Mouse (Mus musculus) forebrain, postnatal 0 days (tissue): ENCODE data around the gene Ddx19a. TPM values are rescaled to one million over a fixed set of nuclear protein-coding genes. Genes with fewer than 3 reads are reported as not detected.

Experiments
- ATAC-seq: fragments of 200-750 bp; cut with Nextera tagmentation; 2 replicates; pipeline ENCODE4 v1.8.0; 2017; ENCODE audit warnings: mild to moderate bottlenecking, moderate library complexity
- DNase-seq: peaks from one replicate; pipeline ENCODE4 v3.0.0-alpha.2; 2015
- H3K27ac ChIP-seq: fragments of 300-500 bp; sonication (generic); 2 replicates; pipeline ENCODE4 v1.5.1; 2014; ENCODE audit warnings: low read depth, mild to moderate bottlenecking, antibody characterized with exemption, low read length, moderate library complexity, mixed read lengths
- H3K27me3 ChIP-seq: fragments of 300-500 bp; sonication (generic); 2 replicates; pipeline ENCODE4 v1.6.1; 2014; ENCODE audit warnings: mild to moderate bottlenecking, low read length, mixed read lengths; ENCODE audit not compliant: insufficient read depth
- H3K36me3 ChIP-seq: fragments of 300-500 bp; sonication (generic); 2 replicates; pipeline ENCODE4 v1.6.1; 2014; ENCODE audit warnings: mild to moderate bottlenecking, moderate library complexity; ENCODE audit not compliant: insufficient read depth
- H3K4me1 ChIP-seq: fragments of 300-500 bp; sonication (generic); 2 replicates; pipeline ENCODE4 v1.6.1; 2014; ENCODE audit warnings: antibody characterized with exemption; ENCODE audit not compliant: insufficient read depth
- H3K4me2 ChIP-seq: fragments of 300-500 bp; sonication (generic); 2 replicates; pipeline ENCODE4 v1.6.1; 2014; ENCODE audit warnings: low read depth, mild to moderate bottlenecking, moderate library complexity
- H3K4me3 ChIP-seq: fragments of 300-500 bp; sonication (generic); 2 replicates; pipeline ENCODE4 v1.5.1; 2014; ENCODE audit warnings: low read depth, low read length, mixed read lengths
- H3K9ac ChIP-seq: fragments of 300-500 bp; sonication (generic); 2 replicates; pipeline ENCODE4 v1.6.1; 2014; ENCODE audit warnings: mild to moderate bottlenecking
- H3K9me3 ChIP-seq: fragments of 300-500 bp; sonication (generic); 2 replicates; pipeline ENCODE4 v1.6.1; 2016; ENCODE audit warnings: low read length
- CTCF ChIP-seq: sonication (generic); IDR thresholded peaks from 2 replicates; pipeline ENCODE4 v1.5.1; 2016; ENCODE audit warnings: antibody characterized with exemption, control low read depth, low read depth
- WGBS: fragments of 180-500 bp; shearing (Covaris S2); extraction: QIAGEN DNeasy Blood & Tissue Kit; methylation state at CpG from one replicate; pipeline ENCODE4 v1.1.7; 2014; 5-methylcytosine and 5-hydroxymethylcytosine counted together
- polyA plus RNA-seq: library from polyadenylated mRNA; unstranded; fragments of >200 nt; fragmentation: Nextera tagmentation; extraction: Ambion mirVana; gene quantifications from 2 replicates; pipeline ENCODE4 v1.2.1, GENCODE M21; 2015
- total RNA-seq: library from RNA; depleted of rRNA; stranded (reverse); fragments of >200 nt; gene quantifications from 2 replicates; pipeline ENCODE4 v1.2.3, GENCODE M21; 2014

Ddx19a gene
- total and polyA plus RNA-seq, 2 experiments from 2014 or later = 15.0 to 44.3 TPM

DNA sequence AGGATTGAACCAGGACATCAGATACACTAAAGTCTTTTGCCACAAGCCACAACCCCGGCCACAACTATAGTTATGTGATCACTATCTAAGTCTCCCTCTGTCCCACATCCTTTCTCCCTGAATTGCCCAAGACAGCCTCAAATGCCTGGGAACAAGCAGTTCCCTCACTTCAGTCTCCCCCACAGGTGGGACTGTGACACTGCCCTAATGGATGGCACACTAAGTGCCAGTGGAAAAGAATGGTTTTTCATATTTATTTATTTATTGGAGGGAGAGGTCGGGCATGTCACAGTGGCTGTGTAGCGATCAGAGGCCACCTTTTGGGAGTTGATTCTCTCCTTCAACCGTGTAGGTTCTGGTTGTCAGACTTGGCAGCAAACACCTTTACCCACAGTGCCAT is 51.9 kb downstream of the Ddx19a start:
- WGBS = 75% methylated on average over 4 of the region's 4 CpGs
- Histone ChIP-seq H3K9me3 (no peaks in the 10 kb centered on the region), H3K4me3 (no peak overlapping the region), H3K27me3 (no peaks in the 10 kb centered on the region), H3K36me3 (no peaks in the 10 kb centered on the region), H3K9ac (no peak overlapping the region), H3K4me1 (no peaks in the 10 kb centered on the region), H3K27ac (no peak overlapping the region), H3K4me2 (no peak overlapping the region)
- DNase-seq = no peak
- no peak for TF ChIP-seq CTCF
- ATAC-seq = no peak

DNA sequence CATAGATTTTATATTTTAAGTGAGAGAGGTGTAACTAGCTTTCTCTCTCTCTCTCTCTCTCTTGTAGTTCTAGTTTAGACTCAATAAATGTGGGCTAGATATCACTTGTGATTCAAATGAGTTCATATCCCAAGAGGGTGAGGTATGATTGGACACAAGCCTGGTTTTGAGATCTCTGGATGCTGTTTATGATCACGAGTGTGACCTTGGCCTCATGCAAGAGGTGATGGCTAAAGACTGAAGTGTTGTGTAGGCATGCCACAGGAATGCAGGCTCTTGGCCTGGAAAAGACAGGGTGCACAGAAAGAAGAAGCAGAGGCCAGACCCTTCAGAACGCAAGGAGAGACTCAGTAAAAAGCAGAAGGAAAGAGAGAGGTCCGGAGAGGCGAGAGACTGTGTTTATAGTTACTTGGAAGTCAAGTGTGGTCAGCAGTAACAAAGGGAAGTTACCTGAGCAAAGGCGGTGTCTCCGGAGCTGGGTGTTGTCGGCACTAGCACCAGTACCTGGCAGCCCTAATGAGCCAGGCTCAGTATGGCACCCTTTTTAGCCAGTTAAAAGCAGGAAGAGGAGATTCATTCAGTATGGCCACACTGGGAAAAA is 53.2 kb downstream of the Ddx19a start:
- Histone ChIP-seq H3K4me3 (no peak overlapping the region), H3K4me2 (no peak overlapping the region), H3K9ac (no peak overlapping the region), H3K27ac (no peak overlapping the region), H3K9me3 (no peaks in the 10 kb centered on the region), H3K36me3 (no peaks in the 10 kb centered on the region), H3K27me3 (no peaks in the 10 kb centered on the region), H3K4me1 (no peaks in the 10 kb centered on the region)
- TF ChIP-seq CTCF = no peak
- no peak for ATAC-seq
- DNase-seq = no peak
- WGBS = 91% methylated on average over 7 of the region's 7 CpGs

DNA sequence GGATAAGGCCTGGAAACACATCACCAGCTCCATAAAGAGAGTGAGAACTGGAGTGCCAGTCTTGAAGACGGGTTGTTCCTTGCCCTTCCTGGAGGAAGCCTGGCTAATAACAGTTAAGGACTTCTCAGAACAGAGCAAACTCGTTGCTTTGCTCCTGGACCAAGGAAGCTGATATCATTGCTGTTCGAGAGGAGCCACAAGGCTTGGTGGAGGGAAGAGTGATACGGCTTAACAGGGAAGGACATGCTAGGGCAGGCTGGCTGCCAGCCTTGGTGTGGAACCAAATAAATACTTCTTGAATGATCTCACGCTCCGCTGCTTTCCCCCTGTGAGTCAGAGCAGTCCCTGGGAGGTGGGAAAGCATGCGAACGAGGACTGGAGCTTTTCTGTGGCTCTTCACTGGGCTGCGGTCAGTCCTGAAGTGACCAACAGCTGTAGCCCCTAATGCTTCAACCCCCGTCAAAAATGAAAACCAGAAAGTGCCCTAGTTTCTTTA is 56.1 kb downstream of the Ddx19a start:
- no peak for TF ChIP-seq CTCF

DNA sequence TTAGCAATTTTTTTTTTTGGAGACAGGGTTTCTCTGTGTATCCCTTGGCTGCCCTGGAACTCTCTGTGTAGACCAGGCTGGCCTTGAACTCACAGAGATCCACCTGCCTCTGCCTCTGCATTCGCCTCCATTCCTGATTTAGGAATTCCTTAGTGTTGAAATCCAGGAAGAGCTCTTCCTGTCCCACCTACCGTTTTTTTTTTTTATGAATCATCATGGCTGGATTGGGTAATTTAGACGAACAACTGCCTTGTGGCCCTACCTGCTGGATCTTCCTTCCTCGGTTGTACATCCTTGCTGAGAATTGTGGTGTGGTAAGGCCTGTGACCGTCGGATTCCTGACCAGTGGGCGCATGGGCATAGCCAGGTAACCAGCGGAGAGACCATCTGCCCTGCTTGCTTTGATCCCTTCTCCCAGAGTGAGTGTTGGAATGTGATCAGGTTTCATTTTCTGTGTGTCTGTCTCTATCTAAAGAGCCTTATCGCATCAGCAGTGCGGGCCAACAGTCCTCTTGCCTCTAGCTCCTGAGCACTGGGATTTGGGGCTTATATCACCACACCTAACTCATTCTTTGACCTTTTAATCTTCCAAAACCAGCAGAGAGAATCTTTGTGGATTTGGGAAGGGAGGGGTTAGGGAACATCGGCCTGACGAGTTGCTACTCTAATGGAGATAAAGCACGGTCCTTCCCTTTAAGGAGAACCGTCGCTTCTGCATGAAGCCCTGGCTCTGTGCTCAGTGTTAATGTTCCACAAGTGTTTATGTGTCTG is 56.7 kb downstream of the Ddx19a start:
- no peak overlapping the region for H3K4me2 ChIP-seq
- no peaks in the 10 kb centered on the region for H3K36me3 ChIP-seq
- WGBS = 88% methylated on average over 15 of the region's 15 CpGs
- no peak for ATAC-seq
- no peaks in the 10 kb centered on the region for H3K27me3 ChIP-seq
- DNase-seq = no peak
- no peaks in the 10 kb centered on the region for H3K9me3 ChIP-seq
- H3K4me3 ChIP-seq = no peak overlapping the region
- no peak overlapping the region for H3K27ac ChIP-seq
- TF ChIP-seq CTCF = no peak
- no peaks in the 10 kb centered on the region for H3K4me1 ChIP-seq
- no peak overlapping the region for H3K9ac ChIP-seq

More for the DNA sequence above, 56.1 kb downstream of the Ddx19a start:
- Histone ChIP-seq H3K27me3 (no peaks in the 10 kb centered on the region), H3K4me1 (no peaks in the 10 kb centered on the region), H3K9ac (no peak overlapping the region), H3K27ac (no peak overlapping the region), H3K4me2 (no peak overlapping the region), H3K9me3 (no peaks in the 10 kb centered on the region), H3K4me3 (no peak overlapping the region), H3K36me3 (no peaks in the 10 kb centered on the region)
- peak; percentile 30 for DNase-seq
- WGBS = 43% methylated on average over 10 of the region's 10 CpGs
- no peak for ATAC-seq

DNA sequence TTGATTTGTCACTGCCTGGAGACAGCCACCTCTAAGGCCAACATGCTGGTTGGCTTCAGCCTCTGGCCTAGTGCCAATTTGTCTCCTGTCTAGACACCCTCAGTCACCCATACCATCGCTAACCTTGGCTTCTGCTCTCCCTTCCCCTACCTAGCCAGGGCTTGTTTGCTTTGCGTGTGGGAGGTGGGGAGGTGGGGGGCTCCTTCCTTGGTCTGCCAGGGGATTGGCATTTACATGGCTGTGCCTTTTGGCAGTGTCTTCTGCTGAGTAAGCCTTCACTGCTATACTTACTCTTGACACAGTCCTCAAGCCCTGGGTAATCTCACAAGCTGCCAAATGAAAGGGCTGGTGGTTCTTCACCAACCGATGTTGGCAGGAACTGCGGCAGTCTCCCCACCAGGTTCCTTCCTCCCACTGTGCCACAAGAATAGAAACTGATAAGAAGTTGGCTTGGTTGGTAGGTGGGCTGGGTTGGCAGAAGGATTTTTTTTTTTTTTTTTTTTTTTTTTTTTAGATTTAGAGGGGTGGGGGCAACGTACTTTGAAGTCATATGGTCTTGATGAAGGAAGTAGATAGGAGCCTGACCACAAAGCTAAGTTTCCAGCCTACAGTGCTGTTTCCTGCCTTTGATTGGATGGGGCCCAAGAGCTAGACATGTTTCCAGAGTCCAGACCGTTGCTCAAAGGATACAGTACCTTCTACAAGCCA is 58.6 kb downstream of the Ddx19a start:
- no peaks in the 10 kb centered on the region for H3K9me3 ChIP-seq
- H3K4me1 ChIP-seq = no peaks in the 10 kb centered on the region
- H3K36me3 ChIP-seq = no peaks in the 10 kb centered on the region
- H3K4me2 ChIP-seq = no peak overlapping the region
- WGBS = 52% methylated on average over 6 of the region's 6 CpGs
- peak; percentile 67 for ATAC-seq
- no peak overlapping the region for H3K4me3 ChIP-seq
- peak; percentile 34 for DNase-seq
- H3K27me3 ChIP-seq = no peaks in the 10 kb centered on the region
- no peak overlapping the region for H3K9ac ChIP-seq
- no peak for TF ChIP-seq CTCF
- 0 out of 2 replicates have a peak overlapping the region, but pooled peaks have one; percentile 4 for H3K27ac ChIP-seq

DNA sequence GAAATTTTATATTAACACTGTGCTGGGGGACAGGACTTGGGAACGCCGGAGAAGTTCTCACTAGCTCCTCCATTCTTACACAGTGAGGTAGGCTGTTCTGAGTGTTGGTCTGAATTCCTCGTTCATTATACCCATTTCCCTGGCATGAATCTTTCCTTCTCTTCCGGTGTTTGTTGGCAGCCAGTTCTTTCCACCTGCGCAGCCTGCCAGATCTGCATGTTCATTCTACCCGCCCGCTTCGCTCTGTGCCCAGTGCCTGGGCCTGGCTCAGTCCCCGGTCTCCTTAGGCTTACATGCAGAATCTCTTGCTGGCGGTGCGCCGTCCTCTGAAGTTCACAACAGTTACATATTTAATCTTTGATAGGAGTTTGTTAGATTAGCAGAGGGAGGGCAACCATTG is 61.4 kb downstream of the Ddx19a start:
- no peak overlapping the region for H3K4me2 ChIP-seq
- TF ChIP-seq CTCF = no peak
- H3K36me3 ChIP-seq = no peaks in the 10 kb centered on the region
- H3K27ac ChIP-seq = no peak overlapping the region
- no peak overlapping the region for H3K9ac ChIP-seq
- H3K4me1 ChIP-seq = no peaks in the 10 kb centered on the region
- ATAC-seq = no peak
- peak; percentile 35 for DNase-seq
- whole genome bisulfite sequencing = 77% methylated on average over 12 of the region's 12 CpGs
- no peaks in the 10 kb centered on the region for H3K9me3 ChIP-seq
- no peaks in the 10 kb centered on the region for H3K27me3 ChIP-seq
- no peak overlapping the region for H3K4me3 ChIP-seq

DNA sequence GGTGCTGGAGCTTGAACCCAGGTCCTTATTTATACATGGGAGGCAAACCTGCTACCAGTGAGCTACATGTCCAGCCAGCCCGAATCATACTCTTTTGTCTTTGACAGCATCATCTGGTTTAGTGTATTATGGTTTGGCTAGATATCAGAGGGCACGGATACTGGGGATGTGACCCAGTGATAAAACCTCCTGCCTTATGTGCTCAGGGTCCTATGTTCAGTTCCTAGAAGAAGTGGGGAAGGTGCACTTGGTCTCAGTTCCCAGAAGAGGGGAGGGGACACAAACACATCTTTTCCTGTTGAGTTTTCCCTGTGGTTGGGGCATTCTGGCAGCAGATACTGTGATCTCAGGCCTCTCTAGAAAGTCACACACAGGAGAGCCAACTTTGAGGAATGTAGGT is 64.3 kb downstream of the Ddx19a start:
- 94% methylated on average over 2 of the region's 2 CpGs for WGBS

More for the DNA sequence above, 64.3 kb downstream of the Ddx19a start:
- no peak overlapping the region for H3K4me2 ChIP-seq
- no peaks in the 10 kb centered on the region for H3K4me1 ChIP-seq
- no peak overlapping the region for H3K4me3 ChIP-seq
- no peak for DNase-seq
- no peak for TF ChIP-seq CTCF
- no peaks in the 10 kb centered on the region for H3K27me3 ChIP-seq
- 0 out of 2 replicates have a peak, but pooled peaks cover 4% of the 10 kb centered on the region for H3K36me3 ChIP-seq
- no peak overlapping the region for H3K27ac ChIP-seq
- no peak overlapping the region for H3K9ac ChIP-seq
- no peak for ATAC-seq
- H3K9me3 ChIP-seq = no peaks in the 10 kb centered on the region
